Comparison of ENCODE assay signal across 8 mouse cellular contexts in the genomic region with DNA sequence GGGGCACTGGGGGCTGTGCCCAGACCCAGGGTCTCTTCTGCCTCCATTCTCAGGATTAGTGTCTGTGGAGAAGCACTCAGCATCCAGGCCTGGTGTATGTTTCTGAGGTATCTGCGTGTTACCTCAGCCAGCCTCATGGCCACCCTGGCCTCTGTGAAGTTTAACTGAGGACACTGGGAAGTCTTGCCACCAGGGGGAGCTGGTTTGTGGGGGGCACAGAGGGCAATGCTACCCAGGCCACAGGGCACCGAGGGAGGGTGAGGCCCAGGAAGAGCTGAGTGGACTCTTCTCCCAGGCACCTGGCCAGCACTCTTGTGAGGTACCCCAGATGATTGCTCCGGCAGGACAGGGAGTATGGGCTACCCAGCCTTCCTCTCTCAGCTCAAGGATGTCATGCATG. TPM values are rescaled to one million over a fixed set of nuclear protein-coding genes. Genes with fewer than 3 reads are reported as not detected.
DNase-seq lines count a peak whose midpoint lies in the region; ATAC-seq lines count a peak whose summit lies in the region.

No protein-coding gene starts in this region.

- no peaks in the 10 kb centered on the region for H3K36me3 ChIP-seq in limb, embryonic 11.5 days (ENCODE audit: control insufficient read depth, insufficient read depth, low read length)
- no peaks in the 10 kb centered on the region for H3K36me3 ChIP-seq in limb, embryonic 10.5 days
- H3K36me3 ChIP-seq in limb, embryonic 12.5 days = no peaks in the 10 kb centered on the region

- H3K4me3 ChIP-seq in limb, embryonic 11.5 days (ENCODE audit: low read depth, low read length) = no peak overlapping the region
- no peak overlapping the region for H3K4me3 ChIP-seq in limb, embryonic 10.5 days
- H3K4me3 ChIP-seq in limb, embryonic 12.5 days (replicated peaks) = no peak overlapping the region

- no peak overlapping the region for H3K9ac ChIP-seq in limb, embryonic 11.5 days (ENCODE audit: low read length)
- 0 out of 2 replicates have a peak overlapping the region, but pooled peaks have one; percentile 23 for H3K9ac ChIP-seq in limb, embryonic 12.5 days (replicated peaks)

- ATAC-seq in limb, embryonic 11.5 days (ENCODE audit: insufficient number of reproducible peaks, low FRiP score, low TSS enrichment, low read depth) = no peak
- 0 out of 2 replicates have a peak, but pooled peaks have one; percentile 13 for ATAC-seq in limb, embryonic 12.5 days (ENCODE audit: insufficient number of reproducible peaks, insufficient read depth, low FRiP score, low TSS enrichment, low read depth)

- no peak overlapping the region for H3K27ac ChIP-seq in limb, embryonic 11.5 days (replicated peaks; ENCODE audit: low read depth, low read length)
- no peak overlapping the region for H3K27ac ChIP-seq in limb, embryonic 10.5 days
- H3K27ac ChIP-seq in limb, embryonic 12.5 days = no peak overlapping the region

- no peaks in the 10 kb centered on the region for H3K9me3 ChIP-seq in limb, embryonic 11.5 days (ENCODE audit: control insufficient read depth, low read length)
- no peaks in the 10 kb centered on the region for H3K9me3 ChIP-seq in limb, embryonic 10.5 days (replicated peaks)
- H3K9me3 ChIP-seq in limb, embryonic 12.5 days = no peaks in the 10 kb centered on the region

- H3K4me1 ChIP-seq in limb, embryonic 11.5 days (ENCODE audit: control insufficient read depth, insufficient read depth, low read length) = peaks cover 13% of the 10 kb centered on the region
- H3K4me1 ChIP-seq in limb, embryonic 10.5 days = peaks cover 29% of the 10 kb centered on the region
- H3K4me1 ChIP-seq in limb, embryonic 12.5 days (replicated peaks) = peaks cover 28% of the 10 kb centered on the region

- no peak overlapping the region for H3K4me2 ChIP-seq in limb, embryonic 11.5 days (ENCODE audit: low read depth, severe bottlenecking)
- H3K4me2 ChIP-seq in limb, embryonic 12.5 days = no peak overlapping the region

- WGBS in limb, embryonic 11.5 days = 69% methylated on average over 3 of the region's 3 CpGs
- 77% methylated on average over 3 of the region's 3 CpGs for WGBS in limb, embryonic 10.5 days
- WGBS in limb, embryonic 12.5 days = 78% methylated on average over 3 of the region's 3 CpGs

- DNase-seq in adrenal gland, adult (ENCODE audit: inconsistent age in 2 of 2, low spot score in 1 of 2) = peak; percentile 52 to 72
- no peak for DNase-seq in adrenal gland, postnatal 4 days (ENCODE audit: low spot score in 2 of 2)
- peak; percentile 40 for DNase-seq in limb, embryonic 11.5 days (ENCODE audit: low spot score)
- no peak for DNase-seq in limb, embryonic 10.5 days (ENCODE audit: low spot score)
- peak; percentile 51 to 86 for DNase-seq in spleen, postnatal 4 days (ENCODE audit: low spot score in 2 of 2)
- DNase-seq in frontal cortex, adult 2 months (ENCODE audit: extremely low spot score in 1 of 2, low spot score in 1 of 2) = no peak
- DNase-seq in cerebellum, postnatal 36 days = no peak

- H3K27me3 ChIP-seq in limb, embryonic 11.5 days (ENCODE audit: control insufficient read depth, insufficient read depth, low read length) = no peaks in the 10 kb centered on the region
- peaks cover 12% of the 10 kb centered on the region; the same call in 1 of the 2 replicates for H3K27me3 ChIP-seq in limb, embryonic 10.5 days (ENCODE audit: low read depth, poor library complexity, severe bottlenecking)
- 0 out of 2 replicates have a peak, but pooled peaks cover 3% of the 10 kb centered on the region for H3K27me3 ChIP-seq in limb, embryonic 12.5 days

RNA-seq across cellular contexts. Expression of a gene that starts 31.5 kb away (rescaled TPM):
- total RNA-seq in adrenal gland, postnatal 4 days (2021) = 10 to 100 TPM; 49.4 to 52.7 TPM
- polyA plus RNA-seq in limb, embryonic 11.5 days (2014; fragmentation: Nextera tagmentation; extraction: Ambion mirVana) = 31.7 and 44.4 TPM in 2 replicates
- 10.9 and 13.4 TPM in 2 replicates for polyA plus RNA-seq in limb, embryonic 10.5 days (2016; fragmentation: Nextera tagmentation; extraction: Ambion mirVana)
- 14.7 and 47.6 TPM in 2 replicates for polyA plus RNA-seq in limb, embryonic 12.5 days (2016; fragmentation: Nextera tagmentation; extraction: Ambion mirVana)
- 16.4 and 19.4 TPM in 2 replicates for polyA plus RNA-seq in frontal cortex, adult 2 months (2012; rRNA removed)

RNA-seq across cellular contexts. Expression of a gene that starts 48.3 kb away (rescaled TPM):
- total RNA-seq in adrenal gland, postnatal 4 days (2021) = 100 to 1,000 TPM; 123 to 134 TPM
- polyA plus RNA-seq in limb, embryonic 11.5 days (2014; fragmentation: Nextera tagmentation; extraction: Ambion mirVana) = 120 and 121 TPM in 2 replicates
- polyA plus RNA-seq in limb, embryonic 10.5 days (2016; fragmentation: Nextera tagmentation; extraction: Ambion mirVana) = 104 and 109 TPM in 2 replicates
- 118 TPM in 2 replicates for polyA plus RNA-seq in limb, embryonic 12.5 days (2016; fragmentation: Nextera tagmentation; extraction: Ambion mirVana)
- 135 and 139 TPM in 2 replicates for polyA plus RNA-seq in frontal cortex, adult 2 months (2012; rRNA removed)

Comparison
In these comparisons a context has a peak if more than half of its experiments do, and no peak if none do; other contexts are left out.
1. DNase-seq: peak in adrenal gland, adult (2 of 2), limb, embryonic 11.5 days (single experiment) and spleen, postnatal 4 days (2 of 2); none in adrenal gland, postnatal 4 days (0 of 2), limb, embryonic 10.5 days (single experiment), frontal cortex, adult 2 months (0 of 2) and cerebellum, postnatal 36 days (0 of 2).